Mouse (Mus musculus) forebrain, postnatal 0 days (tissue): ENCODE measurements at regions not wholly inside any gene's neighbourhood (a gene's known extent, or its start where the extent isn't known, plus 50 kb on each side); places are given as distances from the start of the nearest gene placed in this dataset.

Source experiments
- ATAC-seq: fragments of 200-750 bp; cut with Nextera tagmentation; 2 replicates; pipeline ENCODE4 v1.8.0; 2017; ENCODE audit warnings: mild to moderate bottlenecking, moderate library complexity
- DNase-seq: peaks from one replicate; pipeline ENCODE4 v3.0.0-alpha.2; 2015
- H3K27ac ChIP-seq: fragments of 300-500 bp; sonication (generic); 2 replicates; pipeline ENCODE4 v1.5.1; 2014; ENCODE audit warnings: low read depth, mild to moderate bottlenecking, antibody characterized with exemption, low read length, moderate library complexity, mixed read lengths
- H3K27me3 ChIP-seq: fragments of 300-500 bp; sonication (generic); 2 replicates; pipeline ENCODE4 v1.6.1; 2014; ENCODE audit warnings: mild to moderate bottlenecking, low read length, mixed read lengths; ENCODE audit not compliant: insufficient read depth
- H3K36me3 ChIP-seq: fragments of 300-500 bp; sonication (generic); 2 replicates; pipeline ENCODE4 v1.6.1; 2014; ENCODE audit warnings: mild to moderate bottlenecking, moderate library complexity; ENCODE audit not compliant: insufficient read depth
- H3K4me1 ChIP-seq: fragments of 300-500 bp; sonication (generic); 2 replicates; pipeline ENCODE4 v1.6.1; 2014; ENCODE audit warnings: antibody characterized with exemption; ENCODE audit not compliant: insufficient read depth
- H3K4me2 ChIP-seq: fragments of 300-500 bp; sonication (generic); 2 replicates; pipeline ENCODE4 v1.6.1; 2014; ENCODE audit warnings: low read depth, mild to moderate bottlenecking, moderate library complexity
- H3K4me3 ChIP-seq: fragments of 300-500 bp; sonication (generic); 2 replicates; pipeline ENCODE4 v1.5.1; 2014; ENCODE audit warnings: low read depth, low read length, mixed read lengths
- H3K9ac ChIP-seq: fragments of 300-500 bp; sonication (generic); 2 replicates; pipeline ENCODE4 v1.6.1; 2014; ENCODE audit warnings: mild to moderate bottlenecking
- H3K9me3 ChIP-seq: fragments of 300-500 bp; sonication (generic); 2 replicates; pipeline ENCODE4 v1.6.1; 2016; ENCODE audit warnings: low read length
- CTCF ChIP-seq: sonication (generic); IDR thresholded peaks from 2 replicates; pipeline ENCODE4 v1.5.1; 2016; ENCODE audit warnings: antibody characterized with exemption, control low read depth, low read depth
- WGBS: fragments of 180-500 bp; shearing (Covaris S2); extraction: QIAGEN DNeasy Blood & Tissue Kit; methylation state at CpG from one replicate; pipeline ENCODE4 v1.1.7; 2014; 5-methylcytosine and 5-hydroxymethylcytosine counted together

DNA sequence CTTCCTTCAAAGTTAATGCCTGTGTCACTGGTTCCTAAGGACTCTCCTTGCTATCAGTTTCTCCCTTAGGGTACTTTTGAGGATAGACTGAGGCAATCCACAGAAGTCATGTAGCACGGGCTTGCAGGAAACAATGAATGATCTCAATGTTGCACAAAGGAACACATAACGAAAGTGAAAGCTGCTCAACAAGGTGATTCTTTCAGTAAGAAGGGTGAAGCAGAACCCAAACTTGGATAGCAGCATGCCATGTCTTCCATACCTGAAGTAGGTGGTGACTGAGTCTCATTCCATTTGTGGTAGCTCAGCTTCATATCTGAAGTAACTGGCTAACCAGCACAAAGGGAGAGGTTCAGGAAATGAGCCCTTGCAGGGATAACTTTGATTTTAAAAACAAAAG lies 325.7 kb downstream of the H2al1j start:
- H3K36me3 ChIP-seq = no peaks in the 10 kb centered on the region
- H3K27ac ChIP-seq = no peak overlapping the region
- H3K27me3 ChIP-seq = no peaks in the 10 kb centered on the region
- no peak overlapping the region for H3K4me2 ChIP-seq
- no peak overlapping the region for H3K9ac ChIP-seq
- H3K4me1 ChIP-seq = no peaks in the 10 kb centered on the region
- WGBS = 90% methylated on average over 2 of the region's 2 CpGs
- no peaks in the 10 kb centered on the region for H3K9me3 ChIP-seq
- no peak for DNase-seq
- no peak overlapping the region for H3K4me3 ChIP-seq
- ATAC-seq = no peak
- no peak for TF ChIP-seq CTCF

- 64% methylated on average over 5 of the region's 5 CpGs for WGBS
- H3K36me3 ChIP-seq = no peaks in the 10 kb centered on the region
- DNase-seq = no peak
- no peak overlapping the region for H3K4me2 ChIP-seq
- no peaks in the 10 kb centered on the region for H3K9me3 ChIP-seq
- no peak overlapping the region for H3K9ac ChIP-seq
- no peak overlapping the region for H3K4me3 ChIP-seq
- no peak for TF ChIP-seq CTCF
- peak; percentile 38 for ATAC-seq
- no peaks in the 10 kb centered on the region for H3K4me1 ChIP-seq
- H3K27ac ChIP-seq = no peak overlapping the region
- H3K27me3 ChIP-seq = no peaks in the 10 kb centered on the region
These were observed 327.4 kb downstream of the H2al1j start for GRCm38 (mm10) chrX:11654976-11655375.

DNA sequence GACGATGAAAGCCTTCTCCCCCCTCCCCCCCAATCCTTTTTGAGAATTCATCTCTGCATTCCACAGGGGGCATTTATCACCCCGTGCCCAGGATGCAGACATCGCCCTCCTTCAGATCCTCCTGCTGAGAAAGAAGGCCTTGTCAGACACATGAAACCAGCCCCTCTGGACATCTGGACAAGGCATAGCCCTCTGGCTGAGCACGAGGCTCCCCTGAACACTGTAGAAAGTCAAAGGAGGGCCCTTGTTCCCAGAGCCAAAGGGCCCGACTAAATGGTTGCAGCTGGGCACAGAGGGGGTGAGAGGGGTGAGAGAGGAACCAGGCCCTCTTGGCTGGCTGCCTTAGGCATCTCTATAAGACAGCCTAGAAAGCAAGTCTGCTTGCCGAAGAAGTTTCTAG lies 327.8 kb downstream of the H2al1j start:
- peak; percentile 40; the same call in 1 of the 2 replicates for ATAC-seq
- no peak for DNase-seq
- H3K4me1 ChIP-seq = no peaks in the 10 kb centered on the region

GRCm38 (mm10) chrX:11657606-11658254 lies 330.1 kb downstream of the H2al1j start:
- H3K27ac ChIP-seq = no peak overlapping the region
- no peak overlapping the region for H3K9ac ChIP-seq
- H3K4me3 ChIP-seq = no peak overlapping the region
- ATAC-seq (no peak), DNase-seq (peak; percentile 10)
- no peaks in the 10 kb centered on the region for H3K27me3 ChIP-seq
- H3K4me1 ChIP-seq = no peaks in the 10 kb centered on the region
- 43% methylated on average over 9 of the region's 9 CpGs for WGBS
- H3K9me3 ChIP-seq = no peaks in the 10 kb centered on the region
- no peak overlapping the region for H3K4me2 ChIP-seq
- no peak for TF ChIP-seq CTCF
- H3K36me3 ChIP-seq = no peaks in the 10 kb centered on the region

More for the DNA sequence above, 327.8 kb downstream of the H2al1j start:
- Histone ChIP-seq H3K27me3 (no peaks in the 10 kb centered on the region), H3K9me3 (no peaks in the 10 kb centered on the region), H3K36me3 (no peaks in the 10 kb centered on the region), H3K4me2 (no peak overlapping the region), H3K27ac (no peak overlapping the region), H3K4me3 (no peak overlapping the region), H3K9ac (no peak overlapping the region)
- TF ChIP-seq CTCF = no peak
- 45% methylated on average over 6 of the region's 6 CpGs for WGBS

- whole genome bisulfite sequencing = 34% methylated on average over 6 of the region's 6 CpGs
These were observed 335.7 kb downstream of the H2al1j start for GRCm38 (mm10) chrX:11663187-11663829.

GRCm38 (mm10) chrX:11664330-11665061 lies 336.9 kb downstream of the H2al1j start:
- Histone ChIP-seq H3K27ac (peak overlapping the region; percentile 85), H3K4me2 (peak overlapping the region; percentile 77), H3K9me3 (no peaks in the 10 kb centered on the region), H3K36me3 (no peaks in the 10 kb centered on the region), H3K4me3 (peak overlapping the region; percentile 42), H3K27me3 (no peaks in the 10 kb centered on the region; the same call in 1 of the 2 replicates), H3K9ac (peak overlapping the region; percentile 77), H3K4me1 (peaks cover 4% of the 10 kb centered on the region; the same call in 1 of the 2 replicates)
- 11% methylated on average over 47 of the region's 68 CpGs for WGBS
- no peak for TF ChIP-seq CTCF
- DNase-seq = peak; percentile 75
- ATAC-seq = peak; percentile 91

More at GRCm38 (mm10) chrX:11663187-11663829, 335.7 kb downstream of the H2al1j start:
- no peak overlapping the region for H3K27ac ChIP-seq
- H3K9me3 ChIP-seq = no peaks in the 10 kb centered on the region
- H3K36me3 ChIP-seq = no peaks in the 10 kb centered on the region
- H3K27me3 ChIP-seq = no peaks in the 10 kb centered on the region; the same call in 1 of the 2 replicates
- H3K9ac ChIP-seq = no peak overlapping the region
- TF ChIP-seq CTCF = no peak
- no peak overlapping the region for H3K4me2 ChIP-seq
- DNase-seq (peak; percentile 11), ATAC-seq (no peak)
- peaks cover 4% of the 10 kb centered on the region; the same call in 1 of the 2 replicates for H3K4me1 ChIP-seq
- H3K4me3 ChIP-seq = no peak overlapping the region
